Mouse (Mus musculus): ENCODE results near the gene Eif6. TPM values are rescaled to one million over a fixed set of nuclear protein-coding genes. Genes with fewer than 3 reads are reported as not detected.
A peak's percentile ranks its signal among the peaks of the same experiment; 100 is the strongest.

Eif6 gene
- total and polyA plus RNA-seq, 3 experiments = 220 to 463 (median 289) TPM

DNA sequence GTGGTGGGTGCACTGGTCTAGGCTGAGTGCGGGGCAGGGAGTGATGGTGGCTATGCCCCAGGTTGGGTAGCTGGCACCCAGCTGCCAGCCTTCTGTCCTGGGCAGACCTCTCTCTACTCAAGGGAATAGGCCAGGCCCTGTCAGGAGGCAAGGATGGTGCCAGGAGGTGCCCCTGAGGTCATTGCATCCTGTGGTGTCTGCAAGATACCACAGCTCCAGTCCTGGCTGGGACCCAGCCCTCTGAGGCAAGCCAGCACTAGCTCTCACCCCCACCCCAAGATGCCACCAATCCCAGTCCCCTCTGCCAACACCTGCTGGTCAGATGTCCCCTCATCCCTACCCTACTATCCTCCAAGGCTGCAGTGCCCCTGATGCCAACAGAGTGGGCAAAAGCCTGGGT lies 10.5 kb downstream of the Eif6 start:
- peaks cover 18 to 40% of the 10 kb centered on the region in 2 experiments for H3K36me3 ChIP-seq (replicated peaks in 1 of 2; ENCODE audit: control insufficient read depth in 1 of 2, insufficient read depth in 1 of 2, low read length in 1 of 2)
- 0 out of 2 replicates have a peak, but pooled peaks cover 4% of the 10 kb centered on the region for H3K79me2 ChIP-seq (replicated peaks; ENCODE audit: control insufficient read depth, extremely low read depth, insufficient read depth, poor library complexity, severe bottlenecking)
- no peak for TF ChIP-seq ETS1 (conservative IDR thresholded peaks at IDR 0.05; ENCODE audit: low read depth, low read length)
- no peak for TF ChIP-seq RAD21 (IDR thresholded peaks at IDR 0.05; ENCODE audit: low read depth, low read length)
- TF ChIP-seq JUND (conservative IDR thresholded peaks at IDR 0.05; ENCODE audit: low read depth, low read length) = no peak
- no peak for TF ChIP-seq USF2 (conservative IDR thresholded peaks at IDR 0.05; ENCODE audit: low read depth, low read length)
- TF ChIP-seq BHLHE40 (IDR thresholded peaks at IDR 0.05; ENCODE audit: low read depth, low read length) = no peak
- TF ChIP-seq UBTF (IDR thresholded peaks at IDR 0.05; ENCODE audit: low read depth, low read length) = no peak
- TF ChIP-seq RCOR1 (conservative IDR thresholded peaks at IDR 0.05; ENCODE audit: low read depth, low read length) = no peak
- TF ChIP-seq E2F4 (IDR thresholded peaks at IDR 0.05; ENCODE audit: insufficient replicate concordance, low read depth, low read length) = no peak
- no peak for TF ChIP-seq ZC3H11A (IDR thresholded peaks at IDR 0.05; ENCODE audit: low read depth, low read length)
- TF ChIP-seq TCF12 (IDR thresholded peaks at IDR 0.05; ENCODE audit: low read depth, low read length) = no peak
- TF ChIP-seq MAFK (IDR thresholded peaks at IDR 0.05; ENCODE audit: insufficient replicate concordance, low read length) = no peak
- H3K27me3 ChIP-seq (replicated peaks) = no peaks in the 10 kb centered on the region
- dilution Hi-C loops (cut with MboI; ENCODE audit: extremely low pct_ligation_motif_present, extremely low pct_unique_long_range_greater_than_20kb, low sequenced_read_pairs) = no loop called here
- H3K4me3 ChIP-seq (replicated peaks in 1 of 3; ENCODE audit: low read depth in 2 of 3, low read length in 2 of 3, poor library complexity in 1 of 3) = no peak overlapping the region
- H3K27ac ChIP-seq (ENCODE audit: insufficient read depth, low read depth) = no peak overlapping the region
- H3K4me1 ChIP-seq (ENCODE audit: control insufficient read depth in 1 of 2, insufficient read depth in 2 of 2) = peaks cover 21 to 56% of the 10 kb centered on the region in 2 experiments
- H3K4me2 ChIP-seq (ENCODE audit: insufficient read depth, low read depth, poor library complexity, severe bottlenecking) = no peak overlapping the region
- no peak overlapping the region for H3K9ac ChIP-seq (ENCODE audit: insufficient read depth, low read depth)
- no peaks in the 10 kb centered on the region for H3K9me3 ChIP-seq (replicated peaks; ENCODE audit: low read length)
- in situ Hi-C loops (cut with MboI; ENCODE audit: low pct_ligation_motif_present, low pct_unique_long_range_greater_than_20kb, low sequenced_read_pairs) = no loop called here
- DNase-seq (ENCODE audit: extremely low read depth) = no peak

DNA sequence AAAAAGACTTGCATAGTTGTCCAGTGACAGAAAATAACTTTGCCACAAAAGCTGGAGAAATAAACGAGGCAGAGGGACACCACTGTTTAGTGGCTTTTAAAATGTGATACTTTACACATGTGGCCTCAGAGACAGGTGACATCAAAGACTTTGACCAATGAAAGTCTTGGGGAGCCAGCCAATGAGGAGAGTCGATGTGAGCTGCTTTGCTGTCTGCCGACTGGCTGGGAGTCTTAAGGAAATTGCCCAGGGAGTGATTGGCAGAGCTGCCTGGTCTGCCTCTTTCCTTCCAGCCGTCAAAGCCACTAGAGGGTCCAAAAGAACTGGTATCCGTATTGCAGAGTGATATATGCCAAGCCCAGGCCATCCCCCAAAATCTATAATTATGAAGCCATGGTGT lies 11.9 kb downstream of the Eif6 start:
- H3K4me3 ChIP-seq (replicated peaks in 1 of 3; ENCODE audit: low read depth in 2 of 3, low read length in 2 of 3, poor library complexity in 1 of 3) = no peak overlapping the region
- in situ Hi-C loops (cut with MboI; ENCODE audit: low pct_ligation_motif_present, low pct_unique_long_range_greater_than_20kb, low sequenced_read_pairs) = no loop called here
- no peaks in the 10 kb centered on the region for H3K9me3 ChIP-seq (replicated peaks; ENCODE audit: low read length)
- H3K9ac ChIP-seq (ENCODE audit: insufficient read depth, low read depth) = no peak overlapping the region
- H3K27me3 ChIP-seq (replicated peaks) = no peaks in the 10 kb centered on the region
- H3K27ac ChIP-seq (ENCODE audit: insufficient read depth, low read depth) = no peak overlapping the region
- dilution Hi-C loops (cut with MboI; ENCODE audit: extremely low pct_ligation_motif_present, extremely low pct_unique_long_range_greater_than_20kb, low sequenced_read_pairs) = no loop called here
- 0 out of 2 replicates have a peak, but pooled peaks cover 4% of the 10 kb centered on the region for H3K79me2 ChIP-seq (replicated peaks; ENCODE audit: control insufficient read depth, extremely low read depth, insufficient read depth, poor library complexity, severe bottlenecking)
- TF ChIP-seq ZMIZ1 (IDR thresholded peaks at IDR 0.05; ENCODE audit: low read depth, low read length) = no peak
- TF ChIP-seq CHD2 (IDR thresholded peaks at IDR 0.05; ENCODE audit: low read length) = peak; percentile 82
- no peak for TF ChIP-seq NRF1 (IDR thresholded peaks at IDR 0.05; ENCODE audit: low read depth, low read length)
- H3K4me1 ChIP-seq (ENCODE audit: control insufficient read depth in 1 of 2, insufficient read depth in 2 of 2) = peaks cover 19 to 43% of the 10 kb centered on the region in 2 experiments
- no peak for DNase-seq (ENCODE audit: extremely low read depth)
- peaks cover 4 to 27% of the 10 kb centered on the region in 2 experiments for H3K36me3 ChIP-seq (replicated peaks in 1 of 2; ENCODE audit: control insufficient read depth in 1 of 2, insufficient read depth in 1 of 2, low read length in 1 of 2)
- no peak overlapping the region for H3K4me2 ChIP-seq (ENCODE audit: insufficient read depth, low read depth, poor library complexity, severe bottlenecking)

All from CH12.LX (cell line).